10 mouse cellular contexts compared by ENCODE assay signal in genomic region chr10:122856040-122856764, GRCm38 (mm10).
DNase-seq lines count a peak whose midpoint lies in the region; ATAC-seq and TF ChIP-seq lines count a peak whose summit lies in the region.
"Had no signal": no experiment of that assay in that cellular context is flagged by ENCODE, and none has a peak within 500 bp of the region (broad histone marks: within the 10 kb centered on the region; RNA-seq: fewer than 3 reads in every experiment).

No protein-coding gene starts in this region.

- H3K36me3 ChIP-seq in liver, postnatal 0 days (replicated peaks; ENCODE audit: insufficient read depth, low read length) = no peaks in the 10 kb centered on the region
- no peaks in the 10 kb centered on the region for H3K36me3 ChIP-seq in embryonic facial prominence, embryonic 15.5 days
- H3K36me3 ChIP-seq in limb, embryonic 13.5 days = no peaks in the 10 kb centered on the region
- H3K36me3 ChIP-seq: G1E; liver, embryonic 13.5 days had no signal

- 57% methylated on average over 17 of the region's 17 CpGs for WGBS in liver, postnatal 0 days (ENCODE audit: insufficient replicate concordance)
- 60% methylated on average over 17 of the region's 17 CpGs for WGBS in embryonic facial prominence, embryonic 15.5 days
- 65% methylated on average over 17 of the region's 17 CpGs for WGBS in limb, embryonic 13.5 days

- ATAC-seq in liver, postnatal 0 days = no peak
- ATAC-seq in embryonic facial prominence, embryonic 15.5 days (ENCODE audit: insufficient number of reproducible peaks, low FRiP score, low TSS enrichment, low read depth) = peak; percentile 63; the same call in 1 of the 2 replicates
- ATAC-seq in limb, embryonic 13.5 days (ENCODE audit: low FRiP score, low read depth) = no peak

- no peak for TF ChIP-seq EP300 in liver, postnatal 0 days (IDR thresholded peaks at IDR 0.05; ENCODE audit: low read depth)

- H3K4me2 ChIP-seq in liver, postnatal 0 days (ENCODE audit: low read depth, low read length) = no peak overlapping the region
- no peak overlapping the region for H3K4me2 ChIP-seq in embryonic facial prominence, embryonic 15.5 days (replicated peaks)
- H3K4me2 ChIP-seq in limb, embryonic 13.5 days (replicated peaks) = no peak overlapping the region; the same call in 1 of the 2 replicates
- H3K4me2 ChIP-seq: liver, embryonic 13.5 days had no signal

- intact Hi-C loops in heart, postnatal 10 days (cut with DNase I) = no loop called here

- TF ChIP-seq CTCF in liver, postnatal 0 days (IDR thresholded peaks at IDR 0.05; ENCODE audit: low read depth) = no peak

- H3K4me3 ChIP-seq in liver, postnatal 0 days (ENCODE audit: low read depth, low read length) = no peak overlapping the region
- H3K4me3 ChIP-seq in embryonic facial prominence, embryonic 15.5 days (replicated peaks) = no peak overlapping the region
- no peak overlapping the region for H3K4me3 ChIP-seq in limb, embryonic 13.5 days
- H3K4me3 ChIP-seq: liver, embryonic 13.5 days had no signal

- H3K4me1 ChIP-seq in liver, postnatal 0 days (ENCODE audit: insufficient read depth) = peaks cover 6% of the 10 kb centered on the region; the same call in 1 of the 2 replicates
- peaks cover 27% of the 10 kb centered on the region for H3K4me1 ChIP-seq in embryonic facial prominence, embryonic 15.5 days
- peaks cover 25% of the 10 kb centered on the region for H3K4me1 ChIP-seq in limb, embryonic 13.5 days
- H3K4me1 ChIP-seq: liver, embryonic 13.5 days had no signal

- DNase-seq in liver, postnatal 0 days = no peak
- DNase-seq in liver = no peak
- peak; percentile 37 to 41 for DNase-seq in heart, postnatal 10 days
- no peak for DNase-seq in spleen, adult 18-20 months
- DNase-seq in right cerebral cortex, postnatal 4 days = no peak
- DNase-seq: liver, embryonic 13.5 days; right cerebral cortex, postnatal 14 days had no signal

- H3K27ac ChIP-seq in liver, postnatal 0 days (ENCODE audit: low read depth) = peak overlapping the region; percentile 34
- peak overlapping the region; percentile 51 for H3K27ac ChIP-seq in embryonic facial prominence, embryonic 15.5 days (replicated peaks)
- peak overlapping the region; percentile 55; the same call in 1 of the 2 replicates for H3K27ac ChIP-seq in limb, embryonic 13.5 days

- no peak overlapping the region for H3K9ac ChIP-seq in liver, postnatal 0 days (replicated peaks)
- H3K9ac ChIP-seq in embryonic facial prominence, embryonic 15.5 days = no peak overlapping the region; the same call in 1 of the 2 replicates
- no peak overlapping the region for H3K9ac ChIP-seq in limb, embryonic 13.5 days
- H3K9ac ChIP-seq: liver, embryonic 13.5 days had no signal

- H3K27me3 ChIP-seq in liver, postnatal 0 days (ENCODE audit: insufficient read depth, low read length) = no peaks in the 10 kb centered on the region
- no peaks in the 10 kb centered on the region for H3K27me3 ChIP-seq in embryonic facial prominence, embryonic 15.5 days
- no peaks in the 10 kb centered on the region for H3K27me3 ChIP-seq in limb, embryonic 13.5 days
- H3K27me3 ChIP-seq: liver, embryonic 13.5 days had no signal

- no peaks in the 10 kb centered on the region for H3K9me3 ChIP-seq in liver, postnatal 0 days (ENCODE audit: low read length)
- H3K9me3 ChIP-seq in embryonic facial prominence, embryonic 15.5 days (replicated peaks) = no peaks in the 10 kb centered on the region
- H3K9me3 ChIP-seq in limb, embryonic 13.5 days = no peaks in the 10 kb centered on the region
- H3K9me3 ChIP-seq: liver, embryonic 13.5 days had no signal

Comparison
In these comparisons a context has a peak if more than half of its experiments do, and no peak if none do; other contexts are left out.
1. DNase-seq: peak in heart, postnatal 10 days (2 of 2); none in liver, postnatal 0 days (single experiment), liver (single experiment), spleen, adult 18-20 months (0 of 2) and right cerebral cortex, postnatal 4 days (single experiment).
2. Peak in every context shown above with its lines, with median percentiles within 50 percentile points of each other: H3K27ac ChIP-seq.